Mouse (Mus musculus): ENCODE data around the gene Cntn4. TPM values are rescaled to one million over a fixed set of nuclear protein-coding genes. Genes with fewer than 3 reads are reported as not detected.

Cntn4 gene
- total RNA-seq, 1 experiment from 2014 or later = not detected

DNA sequence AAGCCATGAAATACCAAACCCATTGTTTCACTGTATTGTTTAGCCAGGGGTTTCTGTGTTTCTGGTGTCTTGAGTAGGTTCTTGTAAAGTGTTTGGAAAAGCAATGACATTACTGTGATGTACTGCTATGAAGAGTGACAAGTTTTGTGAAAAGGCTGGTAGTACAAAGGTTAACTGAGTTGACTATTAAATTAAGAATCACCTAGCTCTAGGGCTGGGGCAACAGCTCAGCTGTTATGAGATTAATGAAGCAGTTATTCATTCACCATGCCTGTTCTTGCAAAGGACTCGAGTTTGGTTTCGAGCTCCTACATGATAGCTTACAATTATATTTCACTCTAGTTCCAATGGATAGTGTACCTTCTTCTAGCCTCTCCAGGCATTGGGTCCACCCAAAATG is 371.4 kb downstream of the Cntn4 start:
- ATAC-seq (ENCODE audit: extremely low read depth, insufficient number of reproducible peaks, low FRiP score, poor library complexity, severe bottlenecking) = no peak

DNA sequence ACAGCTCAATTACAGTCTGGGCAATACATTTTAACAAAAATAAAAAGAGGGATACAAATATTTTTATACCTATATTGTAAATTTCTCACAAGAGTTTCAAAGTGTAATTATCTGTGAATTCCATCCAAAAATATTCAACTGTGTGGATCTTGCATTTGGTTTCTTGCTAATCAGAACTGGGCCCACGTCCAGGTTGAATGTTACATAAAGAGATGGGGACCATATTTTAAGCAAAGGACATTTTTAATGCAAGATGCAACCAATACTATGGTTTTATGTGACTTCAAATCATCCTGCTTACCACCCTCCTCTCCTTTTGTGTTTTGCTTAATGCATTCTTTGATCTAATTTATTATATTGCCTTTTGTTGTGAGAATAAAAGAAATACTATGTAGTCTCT is 378.7 kb downstream of the Cntn4 start:
- no peak for ATAC-seq (ENCODE audit: extremely low read depth, insufficient number of reproducible peaks, low FRiP score, poor library complexity, severe bottlenecking)

DNA sequence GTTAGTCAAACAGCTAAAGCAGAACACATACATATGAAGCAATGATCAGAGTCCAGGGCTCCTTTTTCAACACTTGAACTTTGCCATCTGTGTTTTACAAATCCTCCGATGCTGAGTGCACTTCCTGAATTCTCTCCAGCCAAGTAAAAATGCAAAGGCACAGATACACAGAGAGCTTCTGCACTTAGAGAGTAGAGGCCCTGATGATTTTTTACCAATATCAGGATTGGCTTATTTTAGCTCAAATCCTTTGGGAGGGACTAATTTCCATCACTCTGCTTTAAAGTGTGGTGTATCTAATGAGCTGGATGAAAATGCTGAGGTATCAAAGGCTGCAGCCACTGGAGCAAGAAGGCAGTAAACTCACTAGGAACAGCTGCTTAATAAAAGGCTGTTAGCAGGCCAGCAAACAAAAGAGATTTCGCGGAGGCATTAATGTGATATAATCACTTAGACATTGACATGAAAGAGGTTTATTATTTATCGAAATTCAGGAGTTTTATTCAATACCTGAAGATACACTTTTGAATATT is 400.7 kb downstream of the Cntn4 start:
- ATAC-seq (ENCODE audit: extremely low read depth, insufficient number of reproducible peaks, low FRiP score, poor library complexity, severe bottlenecking) = no peak

DNA sequence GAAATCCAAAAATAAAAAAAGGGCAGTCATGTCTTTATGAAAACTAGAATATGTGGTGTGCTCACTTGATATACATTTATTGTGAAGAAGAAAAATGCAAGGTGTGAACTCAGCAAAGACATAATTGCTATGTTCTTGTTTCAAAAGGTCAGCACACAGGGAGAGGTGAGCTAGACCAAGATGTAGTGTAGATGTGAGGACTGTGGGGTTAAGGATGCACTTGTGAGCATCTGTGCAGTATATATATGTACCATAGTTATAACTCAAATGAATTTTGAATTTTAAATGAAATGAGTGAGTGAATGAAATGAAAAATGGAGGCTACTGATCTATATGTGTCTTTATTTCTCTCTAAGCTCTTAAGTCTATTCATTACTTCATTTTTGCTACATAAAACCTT is 401.2 kb downstream of the Cntn4 start:
- ATAC-seq (ENCODE audit: extremely low read depth, insufficient number of reproducible peaks, low FRiP score, poor library complexity, severe bottlenecking) = no peak

DNA sequence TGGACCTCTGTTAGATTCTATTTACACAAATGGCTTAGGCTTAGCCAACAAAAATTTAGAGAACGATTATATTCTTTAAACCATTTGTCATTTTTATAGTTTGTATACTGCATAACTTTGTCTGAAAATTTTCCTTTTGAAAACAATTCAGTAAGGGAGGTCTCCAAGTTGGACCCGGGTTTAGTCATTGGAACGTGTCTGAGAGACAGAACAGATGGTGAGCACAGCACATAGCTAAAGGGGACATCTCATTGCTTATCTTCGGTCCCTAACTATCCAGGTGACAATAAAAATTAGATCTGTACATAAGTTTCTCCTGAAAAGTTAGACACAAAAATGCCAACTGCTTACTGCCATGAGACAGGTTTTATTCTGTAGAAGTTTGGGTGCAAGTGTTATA is 420.4 kb downstream of the Cntn4 start:
- ATAC-seq (ENCODE audit: extremely low read depth, insufficient number of reproducible peaks, low FRiP score, poor library complexity, severe bottlenecking) = no peak

DNA sequence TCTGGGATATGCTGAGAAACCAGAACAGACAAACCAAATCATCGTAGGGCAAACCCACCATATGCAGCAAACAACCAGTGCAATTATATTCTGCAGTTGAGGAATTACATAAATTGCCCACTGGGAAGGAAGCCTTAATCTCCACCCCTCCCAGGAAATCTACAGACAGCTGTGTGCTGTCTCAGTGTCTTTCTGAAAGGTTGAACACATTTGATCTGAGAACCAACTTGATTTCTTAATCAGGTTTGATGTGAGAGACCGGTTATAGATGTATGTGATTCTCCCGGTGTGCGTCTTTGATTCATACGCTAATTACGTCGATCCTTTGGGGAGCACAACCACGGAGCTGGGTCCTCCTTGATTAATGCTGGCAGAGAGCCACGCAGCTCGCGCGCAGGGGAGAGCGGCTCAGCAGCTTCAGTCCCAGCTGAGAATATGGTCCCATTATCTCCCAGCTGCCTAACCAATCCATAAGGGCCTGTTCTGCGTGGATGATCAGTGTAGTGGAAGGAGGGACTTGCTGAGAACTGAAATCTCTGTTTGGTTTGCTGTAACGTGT is 441.1 kb downstream of the Cntn4 start:
- ATAC-seq (ENCODE audit: extremely low read depth, insufficient number of reproducible peaks, low FRiP score, poor library complexity, severe bottlenecking) = no peak

DNA sequence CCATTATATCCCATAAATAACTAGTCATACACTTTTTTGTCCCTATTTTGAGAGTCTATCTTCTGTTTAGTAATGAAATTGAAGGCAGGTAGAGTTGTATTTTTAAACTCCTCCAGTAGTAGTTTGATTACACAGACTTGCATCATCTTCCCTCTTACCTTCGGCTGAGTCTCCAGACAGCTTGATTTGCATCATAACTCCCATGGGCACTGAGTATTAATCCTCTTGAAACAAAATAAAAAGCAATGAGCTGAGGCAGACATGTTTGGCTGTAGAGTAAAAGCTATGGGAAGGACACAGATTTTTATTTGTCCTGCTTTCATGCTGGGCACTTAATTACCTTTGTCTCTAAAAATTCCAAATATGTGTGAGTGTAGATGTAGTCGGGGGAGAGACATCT is 476.1 kb downstream of the Cntn4 start:
- ATAC-seq (ENCODE audit: extremely low read depth, insufficient number of reproducible peaks, low FRiP score, poor library complexity, severe bottlenecking) = no peak

DNA sequence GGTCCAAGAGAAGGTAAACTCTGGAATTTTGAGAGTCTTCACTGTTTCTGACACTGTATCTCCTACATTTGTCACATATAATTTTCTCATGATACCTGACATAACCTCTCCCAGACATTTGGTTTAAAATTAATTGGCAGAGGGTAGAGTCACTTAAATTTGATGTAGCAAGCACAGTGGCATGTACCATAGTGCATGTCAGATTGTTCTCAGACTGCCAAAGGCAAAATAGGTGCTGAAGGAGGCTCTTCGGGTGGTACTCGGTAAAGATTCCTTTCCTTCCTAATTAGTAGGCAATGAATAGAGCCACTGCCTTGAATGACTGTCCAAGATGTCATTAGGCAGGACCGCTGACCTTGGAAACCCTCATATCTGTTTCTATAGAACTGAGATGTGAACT is 477.9 kb downstream of the Cntn4 start:
- ATAC-seq (ENCODE audit: extremely low read depth, insufficient number of reproducible peaks, low FRiP score, poor library complexity, severe bottlenecking) = no peak

DNA sequence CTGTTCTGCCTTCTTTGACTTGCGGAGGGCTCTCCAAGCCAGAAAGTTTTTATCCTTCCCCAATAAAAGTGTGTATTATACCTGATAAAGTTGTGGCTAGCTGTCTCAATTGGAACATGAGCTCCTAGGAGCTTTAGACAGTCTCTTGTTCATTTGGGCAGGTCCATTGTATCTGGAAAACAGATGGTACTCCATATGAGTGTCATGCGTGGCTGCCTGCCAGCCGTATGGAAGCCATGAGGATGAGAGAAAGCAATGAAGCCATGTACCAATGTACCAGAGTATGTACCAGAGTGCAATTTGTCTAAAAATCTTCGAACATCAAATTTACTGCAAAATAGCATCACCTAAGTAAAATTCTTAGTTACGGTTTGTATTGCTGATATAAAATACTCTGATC is 500.1 kb downstream of the Cntn4 start:
- ATAC-seq (ENCODE audit: extremely low read depth, insufficient number of reproducible peaks, low FRiP score, poor library complexity, severe bottlenecking) = no peak

DNA sequence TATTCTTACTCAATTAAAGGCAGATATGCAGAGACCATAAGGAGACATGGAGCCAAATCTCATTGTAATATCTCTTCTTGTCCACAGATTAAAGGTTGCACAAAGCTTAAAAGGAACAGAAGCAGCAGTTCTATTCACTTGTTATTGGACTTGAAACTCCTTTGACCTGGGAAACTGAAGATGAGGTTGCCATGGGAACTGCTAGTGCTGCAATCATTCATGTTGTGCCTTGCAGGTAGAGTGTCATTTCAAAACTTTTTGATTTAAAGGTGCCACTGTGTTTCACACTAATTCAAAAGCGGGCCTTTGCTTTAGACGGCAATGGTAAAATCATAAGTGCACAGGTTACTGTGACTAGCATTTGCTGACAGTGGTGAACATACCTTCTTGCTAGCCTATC is 504.1 kb downstream of the Cntn4 start:
- ATAC-seq (ENCODE audit: extremely low read depth, insufficient number of reproducible peaks, low FRiP score, poor library complexity, severe bottlenecking) = no peak

DNA sequence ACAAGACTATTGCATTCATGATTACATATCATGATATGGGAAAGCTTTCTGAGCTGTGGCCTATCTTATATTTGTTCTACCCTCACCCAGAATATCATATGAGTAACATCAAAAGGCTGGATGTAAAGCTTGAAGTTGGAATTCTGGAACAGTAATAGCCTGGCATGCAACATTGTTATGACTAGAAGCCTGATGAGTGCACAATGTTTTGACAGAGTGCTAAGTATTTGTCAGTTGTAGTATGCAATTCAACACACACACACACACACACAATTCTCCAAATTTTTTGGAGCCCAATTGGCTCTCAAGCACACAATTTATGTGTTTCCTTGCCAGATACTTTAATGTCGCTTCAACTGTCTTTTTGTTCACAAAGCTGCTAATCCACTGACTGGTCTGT is 523.5 kb downstream of the Cntn4 start:
- ATAC-seq (ENCODE audit: extremely low read depth, insufficient number of reproducible peaks, low FRiP score, poor library complexity, severe bottlenecking) = no peak

DNA sequence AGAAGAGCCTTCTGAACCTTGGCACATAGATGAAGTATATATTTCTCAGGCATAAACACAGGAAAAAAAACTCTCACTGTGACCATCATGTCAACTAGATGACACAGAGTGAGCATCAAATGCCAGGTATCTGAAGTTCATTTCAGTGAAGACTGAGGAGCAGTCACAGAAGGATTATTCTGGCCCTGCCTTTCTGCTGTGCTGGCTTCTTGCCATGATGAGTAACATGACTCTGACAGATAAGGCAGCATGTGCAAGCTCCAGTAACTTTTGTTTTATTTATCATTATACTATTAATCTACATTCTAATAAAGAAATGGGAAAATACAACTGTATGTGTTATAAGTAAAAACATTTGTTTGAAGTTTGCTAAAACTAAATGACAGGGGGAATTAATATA is 529.9 kb downstream of the Cntn4 start:
- ATAC-seq (ENCODE audit: extremely low read depth, insufficient number of reproducible peaks, low FRiP score, poor library complexity, severe bottlenecking) = no peak

DNA sequence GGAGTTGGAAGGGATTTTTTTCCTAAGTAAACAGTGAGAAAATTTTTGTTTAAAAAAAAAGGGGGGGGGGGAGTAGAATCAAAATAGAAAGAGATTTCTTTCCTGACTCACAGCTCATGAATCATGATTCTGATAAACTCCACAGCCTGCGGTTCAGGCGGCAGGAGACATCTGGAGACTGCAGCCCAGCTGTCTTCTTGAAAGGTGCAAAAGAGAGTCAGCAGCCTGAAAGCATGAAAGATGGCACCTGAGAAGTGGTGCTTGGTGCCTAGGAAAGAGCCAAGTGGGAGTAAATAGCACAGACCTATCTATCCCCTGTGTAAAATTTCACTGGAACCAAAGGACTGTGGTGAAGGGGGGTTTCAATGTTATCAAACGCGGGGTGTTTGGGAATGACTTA is 535.6 kb downstream of the Cntn4 start:
- no peak for ATAC-seq (ENCODE audit: extremely low read depth, insufficient number of reproducible peaks, low FRiP score, poor library complexity, severe bottlenecking)

DNA sequence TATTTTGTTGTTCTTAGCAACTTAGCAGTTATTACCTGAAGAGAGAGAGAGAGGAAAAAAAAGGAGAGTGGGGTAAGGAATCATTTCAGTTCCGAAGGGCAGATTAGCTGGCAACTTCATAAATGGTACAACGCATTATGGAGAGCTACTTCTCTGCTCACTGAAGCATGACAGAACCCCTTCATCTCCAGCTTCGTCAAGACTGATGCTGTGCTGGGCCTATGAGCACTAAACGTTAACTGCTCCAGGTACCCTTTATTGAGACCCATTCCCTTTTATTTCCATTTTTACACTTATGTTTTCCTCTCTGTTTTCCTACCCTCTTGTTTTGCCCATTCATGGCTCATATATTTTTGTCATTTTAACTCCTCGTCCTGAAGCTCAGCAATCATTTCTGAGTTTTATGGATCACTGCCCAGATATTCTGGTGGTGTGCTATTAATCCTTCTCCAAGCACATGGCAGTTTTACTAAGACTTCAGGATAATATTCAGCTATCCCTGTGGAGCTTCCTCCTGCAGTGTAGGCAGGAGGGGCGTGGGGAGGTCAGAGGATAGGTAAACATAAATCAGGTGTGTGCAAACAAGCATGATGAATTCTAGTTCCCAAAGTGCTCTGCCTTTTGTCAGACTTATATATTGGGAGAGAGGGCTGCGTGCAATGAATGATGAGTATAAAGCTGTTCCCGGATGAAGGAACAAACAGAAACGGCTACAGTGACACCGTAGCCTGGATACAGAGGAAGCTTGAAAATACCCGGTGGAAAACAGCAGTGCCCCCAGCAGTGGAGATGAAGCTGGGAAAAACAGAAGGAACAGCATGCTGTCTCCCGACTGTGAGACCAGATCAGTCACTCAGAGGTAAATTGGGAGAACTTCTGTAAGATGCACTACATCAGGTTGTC is 559.8 kb downstream of the Cntn4 start:
- ATAC-seq (ENCODE audit: extremely low read depth, insufficient number of reproducible peaks, low FRiP score, poor library complexity, severe bottlenecking) = no peak

DNA sequence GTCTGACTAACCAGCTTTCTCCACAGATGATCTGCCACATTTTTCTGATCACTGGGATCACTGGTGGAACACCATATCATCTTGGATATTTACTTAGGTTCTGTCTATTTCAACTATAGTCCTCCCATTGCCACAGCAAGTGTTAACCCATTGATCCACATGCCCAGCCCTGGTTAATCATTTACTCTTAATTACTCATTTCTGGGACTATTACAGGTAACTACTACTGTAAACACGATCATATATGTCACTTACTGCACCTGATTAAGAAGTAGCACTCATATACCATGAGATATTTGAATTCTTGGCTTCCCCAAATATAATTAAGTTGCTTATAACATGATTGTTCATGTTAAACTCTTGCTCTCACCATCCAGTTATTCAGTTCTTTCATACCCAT is 564.1 kb downstream of the Cntn4 start:
- ATAC-seq (ENCODE audit: extremely low read depth, insufficient number of reproducible peaks, low FRiP score, poor library complexity, severe bottlenecking) = no peak

DNA sequence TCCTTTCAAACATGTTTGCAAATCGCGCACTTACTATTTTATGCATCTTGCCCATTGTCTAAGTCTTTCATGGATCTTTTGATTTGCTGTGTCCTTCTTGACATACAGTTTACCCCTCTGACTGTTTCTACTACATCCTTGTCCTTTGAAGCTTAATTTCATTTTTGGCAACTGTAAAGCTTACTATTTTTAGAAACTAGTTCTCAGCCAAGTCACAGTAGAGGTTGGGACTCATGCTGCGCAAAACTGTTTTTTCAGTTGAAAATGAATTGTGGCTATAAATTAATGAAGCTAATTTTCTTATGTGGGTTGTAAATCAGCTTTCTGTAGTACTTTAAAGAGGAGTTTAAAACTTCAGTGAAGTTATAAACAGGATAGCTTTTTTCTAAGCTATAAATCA is 585.9 kb downstream of the Cntn4 start:
- ATAC-seq (ENCODE audit: extremely low read depth, insufficient number of reproducible peaks, low FRiP score, poor library complexity, severe bottlenecking) = no peak

DNA sequence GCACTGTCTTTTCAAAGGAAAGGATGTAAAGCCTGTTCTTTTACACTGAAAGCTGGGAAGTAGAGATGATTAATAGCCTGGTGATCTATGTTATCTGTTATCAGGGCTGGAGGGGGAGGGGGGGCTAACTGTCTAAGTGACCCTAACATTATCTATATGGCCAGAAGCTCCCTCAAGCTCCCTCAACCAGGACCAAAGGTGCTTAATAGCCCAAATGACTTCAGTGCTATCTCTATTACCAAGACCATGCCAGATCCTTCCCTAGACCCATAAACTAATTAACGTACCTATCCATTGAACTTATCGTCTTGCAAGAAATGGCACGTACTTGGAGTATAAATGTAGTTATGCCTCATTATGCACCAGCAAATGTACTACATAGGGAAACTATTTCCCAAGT is 588.0 kb downstream of the Cntn4 start:
- ATAC-seq (ENCODE audit: extremely low read depth, insufficient number of reproducible peaks, low FRiP score, poor library complexity, severe bottlenecking) = no peak

DNA sequence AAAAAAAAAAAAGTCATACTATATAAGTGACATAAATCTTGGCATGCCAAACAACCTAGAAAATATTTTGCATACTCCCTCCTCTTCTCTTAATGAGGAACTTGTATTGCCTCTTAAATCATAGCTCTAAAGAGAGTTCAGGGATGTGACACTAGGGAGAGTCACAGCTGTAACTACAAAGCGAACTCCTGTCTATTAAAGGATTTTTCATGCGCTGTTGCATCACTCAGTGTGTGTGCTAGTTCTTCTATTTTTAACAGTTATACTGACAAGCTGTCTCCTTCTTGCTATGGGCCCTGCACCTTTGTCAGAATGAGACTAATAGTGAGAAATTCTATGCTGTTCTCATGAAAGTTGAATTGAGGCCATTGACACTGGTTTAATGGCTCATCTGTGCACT is 588.8 kb downstream of the Cntn4 start:
- no peak for ATAC-seq (ENCODE audit: extremely low read depth, insufficient number of reproducible peaks, low FRiP score, poor library complexity, severe bottlenecking)

DNA sequence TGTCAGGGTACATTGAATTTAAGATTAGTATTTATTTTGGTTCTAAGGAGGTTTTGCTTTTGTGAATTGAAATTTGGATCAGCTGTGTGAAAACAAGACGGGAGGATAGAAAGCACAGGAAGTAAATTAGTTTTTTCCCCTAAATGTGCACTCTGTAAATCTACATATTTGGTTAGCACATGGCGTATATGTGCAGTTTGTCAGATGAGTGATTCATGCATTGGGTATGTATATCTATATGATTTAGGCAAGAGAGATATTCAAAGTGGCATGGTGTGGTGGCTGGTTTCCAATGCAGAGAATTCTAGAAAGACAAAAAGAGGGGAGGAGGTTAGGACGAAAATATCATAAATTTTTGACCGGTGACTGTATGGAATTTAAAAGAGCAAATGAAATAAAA is 591.3 kb downstream of the Cntn4 start:
- ATAC-seq (ENCODE audit: extremely low read depth, insufficient number of reproducible peaks, low FRiP score, poor library complexity, severe bottlenecking) = no peak

DNA sequence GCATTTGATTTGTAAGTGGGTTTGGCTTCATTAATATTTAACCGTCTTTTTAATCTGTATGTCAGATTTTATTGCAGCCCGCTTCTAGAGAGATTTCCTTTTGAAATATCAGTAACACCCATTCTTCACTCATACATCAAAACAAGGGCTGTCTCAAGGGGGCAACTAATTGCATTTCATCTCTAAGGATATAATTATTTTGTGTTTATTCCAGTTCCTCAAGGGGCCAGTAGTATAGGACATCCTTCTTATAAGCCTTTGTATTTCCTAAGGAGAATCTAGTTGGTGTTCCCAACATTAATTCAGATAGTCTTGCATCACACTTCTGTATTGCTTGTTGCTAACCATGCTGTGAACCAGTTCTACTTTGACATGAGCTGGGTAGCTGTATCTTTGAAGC is 599.7 kb downstream of the Cntn4 start:
- no peak for ATAC-seq (ENCODE audit: extremely low read depth, insufficient number of reproducible peaks, low FRiP score, poor library complexity, severe bottlenecking)

DNA sequence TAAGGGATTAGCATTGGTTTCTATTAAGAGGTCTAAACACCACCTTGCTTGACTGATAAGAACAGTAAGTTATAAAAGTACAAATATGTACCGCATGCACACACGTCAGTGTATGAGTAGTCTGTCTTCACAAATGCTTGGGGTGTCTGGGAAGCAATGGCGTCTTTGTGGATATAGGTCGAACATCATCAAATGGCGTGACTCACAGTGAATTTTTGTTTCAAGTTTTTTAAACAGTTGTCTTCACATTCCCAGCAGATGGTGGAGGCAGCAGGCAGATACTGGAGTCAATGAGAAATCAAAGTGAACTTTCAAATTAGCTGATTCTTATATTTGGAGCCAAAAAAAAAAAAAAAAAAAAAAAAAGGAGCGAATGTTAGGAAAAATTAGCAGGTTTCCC is 604.2 kb downstream of the Cntn4 start:
- ATAC-seq (ENCODE audit: extremely low read depth, insufficient number of reproducible peaks, low FRiP score, poor library complexity, severe bottlenecking) = no peak
